Mouse (Mus musculus) 3134 (cell line): ENCODE data around the gene Wwtr1.

Experiments used
- DNase-seq: peaks from one replicate; pipeline ENCODE4 v3.0.0-alpha.2; 2011; ENCODE audit warnings: low spot score; ENCODE audit not compliant: insufficient read length; ENCODE audit errors: extremely low read depth

Gene Wwtr1

DNA sequence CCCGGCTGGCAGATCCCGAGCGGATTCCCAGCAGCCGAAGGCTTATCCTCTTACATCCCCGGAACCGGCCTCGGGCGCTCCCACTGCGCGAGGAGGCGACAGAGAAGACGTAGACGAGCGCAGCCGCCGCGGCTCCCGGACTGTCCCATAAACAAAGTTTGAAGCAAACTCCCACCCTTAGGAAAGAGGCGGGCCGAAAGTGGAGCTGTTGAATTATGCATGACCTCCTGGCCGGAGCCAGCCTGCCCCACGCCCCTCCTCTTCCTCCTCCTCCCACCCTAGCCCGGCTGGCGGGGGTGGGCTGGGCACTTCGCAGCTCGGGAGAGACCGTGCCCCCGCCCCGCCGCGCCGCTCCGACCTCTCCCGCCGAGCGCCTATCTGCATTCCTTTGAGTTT, at the start of gene Wwtr1:
Gene Wwtr1 (minus strand): TSS at position 251 of the 396 bp plus-strand sequence.
- peak; percentile 99 for DNase-seq

DNA sequence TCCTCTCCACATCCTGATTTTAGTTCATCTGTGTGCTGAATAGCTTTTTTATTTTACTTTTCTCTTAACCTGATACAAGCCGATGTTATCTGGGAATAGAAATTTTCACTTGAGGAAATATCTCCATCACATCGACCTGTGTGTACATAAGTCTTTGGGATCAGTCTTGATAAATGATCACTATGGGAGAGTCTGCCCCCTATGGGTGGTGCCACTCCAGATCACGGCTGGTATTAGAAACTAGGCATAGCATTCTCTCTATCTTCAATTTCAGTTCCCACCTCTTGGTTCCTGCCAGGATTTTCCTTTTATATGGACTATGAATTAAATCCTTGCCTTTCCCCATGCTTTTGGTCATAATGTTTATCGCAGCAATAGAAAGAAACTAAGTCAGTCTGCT, 44.0 kb upstream of the Wwtr1 start:
- no peak for DNase-seq

DNA sequence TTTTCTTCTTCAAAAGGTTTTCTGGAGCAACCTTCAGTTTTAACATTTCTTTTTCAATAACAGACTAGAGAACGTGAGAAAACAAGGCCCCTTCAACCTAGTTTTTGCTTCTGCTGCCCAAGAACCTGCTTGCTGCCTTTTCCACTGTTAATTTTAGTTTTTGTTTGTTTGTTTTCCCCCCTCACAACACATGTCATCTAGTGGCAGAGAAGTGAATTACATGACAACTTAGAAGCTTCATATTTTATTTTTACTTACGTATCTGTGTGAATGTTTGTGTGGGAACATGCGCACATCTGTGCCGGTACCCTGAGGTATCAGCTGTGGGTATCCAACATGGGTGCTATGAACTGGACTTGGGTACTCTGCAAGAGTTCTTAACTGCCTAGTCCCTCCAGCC, 39.9 kb upstream of the Wwtr1 start:
- no peak for DNase-seq

DNA sequence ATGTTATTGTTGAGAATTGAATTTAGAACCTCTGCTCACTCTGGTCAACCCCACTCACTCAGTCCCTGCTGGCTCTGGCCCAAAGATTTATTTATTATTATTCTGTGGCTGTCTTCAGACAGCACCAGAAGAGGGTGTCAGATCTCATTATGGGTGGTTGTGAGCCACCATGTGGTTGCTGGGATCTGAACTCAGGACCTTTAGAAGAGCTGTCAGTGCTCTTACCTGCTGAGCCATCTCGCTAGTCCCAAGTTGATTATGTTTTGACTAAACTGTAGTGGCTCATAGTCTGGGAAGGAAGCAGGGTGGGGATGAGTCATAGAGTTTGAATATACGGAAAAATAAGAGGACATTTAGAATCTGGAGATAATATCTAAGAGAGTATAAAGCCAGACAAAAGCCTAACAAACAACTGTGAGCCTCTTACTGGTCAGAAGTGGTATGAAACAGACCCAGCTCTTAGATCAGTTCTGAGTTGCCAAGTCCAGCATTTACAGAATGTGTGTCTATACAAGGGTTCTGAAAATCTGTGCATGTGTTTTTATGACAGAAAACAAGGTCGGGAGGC, 36.8 kb upstream of the Wwtr1 start:
- peak; percentile 21 for DNase-seq

DNA sequence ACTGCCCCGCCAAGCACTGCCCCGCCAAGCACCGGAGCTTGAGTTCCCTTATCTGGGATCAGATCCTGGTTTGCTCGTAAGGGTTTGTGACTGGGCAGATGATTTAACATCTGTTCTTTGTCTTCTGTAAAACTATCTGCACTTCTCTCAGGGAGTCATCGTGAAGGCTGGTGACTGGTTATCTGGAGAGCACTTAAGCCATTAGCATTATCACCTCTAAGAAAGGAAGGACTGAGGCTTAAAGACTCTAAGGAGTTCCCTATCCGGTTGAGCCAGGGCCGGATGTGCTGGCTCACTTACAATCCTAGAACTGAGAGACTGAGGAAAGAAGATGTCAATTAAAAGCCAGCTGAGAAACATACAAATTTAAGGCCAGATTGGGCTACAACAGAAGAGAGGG, 36.1 kb upstream of the Wwtr1 start:
- no peak for DNase-seq

DNA sequence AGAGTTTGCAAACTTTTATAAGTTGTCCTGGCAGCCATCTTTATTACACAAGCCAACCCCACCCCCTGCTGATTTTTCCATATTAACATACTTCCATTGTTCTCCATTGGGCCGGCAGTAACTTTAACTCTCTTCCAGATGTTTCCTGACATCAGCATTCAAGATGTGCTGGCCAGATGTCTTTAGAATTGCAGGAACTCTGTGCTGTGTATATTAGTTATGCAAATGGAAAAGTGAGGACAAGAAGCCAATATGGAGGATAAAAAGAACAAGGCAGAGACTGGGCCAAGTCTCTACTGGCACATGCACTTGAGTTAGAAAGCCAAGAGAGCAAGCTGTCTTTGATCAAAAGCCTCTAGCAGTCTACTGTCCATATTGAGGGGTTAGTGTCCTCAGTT, 28.9 kb upstream of the Wwtr1 start:
- DNase-seq: no peak

DNA sequence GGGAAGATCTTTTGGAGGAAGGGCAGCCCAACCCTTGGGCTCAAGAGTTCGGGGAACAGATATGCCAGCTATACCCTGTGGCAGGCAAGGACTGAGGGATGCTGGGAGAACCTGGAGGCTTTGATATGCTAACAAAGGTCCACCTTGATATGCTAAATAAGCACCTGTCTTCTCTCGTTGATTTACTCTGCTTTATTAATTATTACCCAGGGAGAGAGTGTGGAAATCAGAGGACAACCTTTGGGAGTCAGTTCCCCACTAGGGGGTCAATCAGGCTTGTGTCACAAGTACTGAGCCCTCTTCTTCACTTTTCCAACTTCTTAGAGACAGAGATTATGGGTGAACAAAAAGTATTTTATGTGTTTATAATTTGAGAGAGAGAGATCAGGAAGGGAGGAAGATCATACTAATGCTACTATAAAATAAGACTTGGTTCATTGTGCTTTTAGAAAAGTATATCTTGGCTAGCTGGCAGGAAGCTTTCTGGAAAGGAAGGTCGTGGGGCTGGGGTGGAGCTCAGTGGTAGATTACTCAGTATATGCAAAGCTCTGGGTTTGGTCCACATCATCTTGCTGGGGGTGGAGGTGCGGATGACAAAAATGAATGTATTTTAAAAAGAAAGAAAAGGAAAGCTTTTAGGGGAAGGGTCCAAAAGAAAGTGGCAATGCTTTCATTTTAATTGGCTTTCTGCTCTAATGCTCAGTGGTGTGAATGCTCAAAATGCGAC, 28.3 kb upstream of the Wwtr1 start:
- DNase-seq: no peak

DNA sequence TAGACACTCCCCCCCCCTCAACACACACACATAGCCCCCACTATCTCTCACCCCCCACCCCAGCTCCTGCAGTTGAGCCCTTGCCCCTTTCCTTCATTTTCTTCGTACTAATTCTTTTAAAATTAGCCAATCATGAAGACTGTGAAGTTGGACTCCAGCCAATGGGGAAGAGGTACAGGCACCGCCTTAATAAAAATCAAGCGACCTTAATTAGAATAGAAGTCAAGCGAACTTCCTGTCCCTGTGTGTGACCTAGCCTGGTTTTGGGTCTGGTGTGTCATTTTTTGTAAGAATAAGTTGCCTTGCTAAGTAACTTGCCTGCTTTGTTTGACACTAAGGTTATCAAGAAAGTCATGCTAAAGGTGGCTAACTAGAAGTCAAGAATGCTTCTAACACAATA, 26.9 kb upstream of the Wwtr1 start:
- no peak for DNase-seq

DNA sequence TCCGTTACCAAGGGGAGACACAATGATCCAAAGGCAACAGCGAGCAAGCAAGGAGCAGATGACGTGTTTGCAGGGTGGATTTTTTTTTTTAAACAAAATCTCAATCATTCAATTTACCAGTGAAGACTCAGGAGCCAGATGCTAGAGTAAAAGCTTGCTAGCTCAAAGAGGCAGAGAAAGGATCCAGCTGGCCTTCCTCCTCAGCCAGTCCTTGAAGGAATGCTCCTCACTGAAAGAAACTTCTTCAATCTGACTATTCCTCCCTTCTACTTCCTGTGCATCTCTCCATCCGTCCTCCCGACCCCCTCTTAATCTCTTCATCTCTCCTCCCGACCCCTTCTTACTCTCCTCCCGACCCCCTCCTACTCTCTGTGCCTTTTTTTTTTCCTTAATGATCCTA, 20.9 kb upstream of the Wwtr1 start:
- DNase-seq: no peak

DNA sequence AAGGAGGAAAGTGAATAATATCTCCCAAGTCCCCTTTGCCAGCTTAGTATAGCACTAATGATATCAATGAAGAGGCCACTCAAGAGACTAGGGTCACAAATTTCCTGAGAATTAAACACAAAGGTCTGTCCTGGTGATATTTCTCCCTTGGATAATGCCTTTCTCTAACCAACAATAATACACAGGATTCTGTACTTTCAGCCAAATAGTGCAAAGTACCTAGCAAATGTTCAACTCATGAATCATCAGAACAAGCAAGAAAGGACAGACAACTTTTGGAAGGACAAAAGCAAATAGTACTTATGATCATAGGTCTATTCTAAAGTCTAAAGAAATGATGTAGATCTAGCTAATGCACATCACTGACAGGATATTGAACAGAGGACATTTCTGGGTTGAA, 19.8 kb upstream of the Wwtr1 start:
- no peak for DNase-seq

DNA sequence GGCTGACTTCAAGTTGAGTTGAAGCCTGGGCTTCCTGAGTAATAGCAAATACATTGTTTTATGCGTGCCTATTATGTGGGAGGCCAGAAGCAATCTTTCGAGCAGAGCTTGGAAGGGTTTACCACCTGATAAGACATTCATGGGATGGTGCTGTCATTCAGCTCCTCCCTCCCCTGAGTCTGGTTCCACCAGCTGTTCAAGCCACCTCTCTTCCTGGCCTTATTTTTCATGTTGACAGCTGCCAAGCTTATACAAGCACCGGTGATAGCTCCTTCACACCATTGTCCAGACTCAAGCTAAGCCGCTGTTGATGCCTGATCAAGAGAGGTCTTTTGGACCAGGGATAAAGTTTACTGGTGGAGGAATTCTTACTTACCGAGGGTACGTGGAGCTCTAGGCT, 10.3 kb upstream of the Wwtr1 start:
- no peak for DNase-seq

DNA sequence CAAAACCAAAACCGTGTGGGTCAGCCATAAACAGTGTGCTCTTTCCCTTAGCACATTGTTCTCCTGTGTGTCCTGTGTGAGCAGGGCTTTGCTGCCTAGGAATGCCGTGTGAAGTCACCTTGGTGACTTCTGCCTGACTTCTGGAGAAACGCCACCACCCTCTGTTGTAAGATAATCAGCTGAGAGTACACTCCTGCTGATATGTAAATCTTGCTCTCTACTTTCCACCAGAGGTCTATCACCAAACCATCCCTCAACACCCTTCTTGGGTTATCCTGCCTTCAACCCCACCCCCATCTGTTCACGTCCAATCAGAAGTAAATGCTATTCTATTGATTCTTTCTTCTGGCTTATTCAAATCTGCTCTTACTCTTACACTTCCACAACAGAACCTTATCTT, 7.8 kb upstream of the Wwtr1 start:
- no peak for DNase-seq

DNA sequence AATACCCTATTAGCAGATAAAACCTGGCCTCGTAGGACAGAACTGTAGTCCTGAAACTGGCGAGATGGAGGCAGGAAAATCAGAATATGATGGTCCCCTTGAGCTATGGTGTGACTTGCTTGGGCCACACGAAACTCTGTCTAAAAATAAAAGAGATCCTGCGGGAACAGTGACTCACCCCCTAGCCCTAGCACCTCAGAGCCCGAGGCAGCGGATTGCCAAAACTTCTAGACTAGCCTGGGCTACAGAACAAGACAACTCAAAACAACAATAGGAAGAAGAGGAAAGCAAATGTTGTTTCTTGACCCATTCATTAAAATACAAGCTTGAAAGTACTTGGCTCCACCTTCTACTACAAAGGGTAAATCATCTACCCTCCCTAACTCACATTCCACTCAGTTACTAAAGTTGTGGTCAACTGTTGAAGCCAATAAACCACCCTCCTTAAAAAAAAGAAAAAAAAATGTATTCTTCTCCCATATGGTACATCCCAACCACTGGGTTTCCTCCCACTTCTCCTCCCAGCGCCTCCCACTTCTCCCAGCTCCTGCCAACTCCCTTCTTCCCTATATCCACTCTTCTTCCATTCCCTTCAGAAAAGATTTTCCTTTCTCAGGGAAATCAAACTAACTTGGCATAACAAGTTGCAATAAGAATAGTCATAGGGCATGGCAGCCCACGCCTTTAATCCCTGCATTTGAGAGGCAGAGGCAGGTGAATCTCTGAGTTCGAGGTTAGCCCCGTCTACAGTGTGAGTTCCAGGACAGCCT, 4.9 kb upstream of the Wwtr1 start:
- DNase-seq: peak; percentile 60

DNA sequence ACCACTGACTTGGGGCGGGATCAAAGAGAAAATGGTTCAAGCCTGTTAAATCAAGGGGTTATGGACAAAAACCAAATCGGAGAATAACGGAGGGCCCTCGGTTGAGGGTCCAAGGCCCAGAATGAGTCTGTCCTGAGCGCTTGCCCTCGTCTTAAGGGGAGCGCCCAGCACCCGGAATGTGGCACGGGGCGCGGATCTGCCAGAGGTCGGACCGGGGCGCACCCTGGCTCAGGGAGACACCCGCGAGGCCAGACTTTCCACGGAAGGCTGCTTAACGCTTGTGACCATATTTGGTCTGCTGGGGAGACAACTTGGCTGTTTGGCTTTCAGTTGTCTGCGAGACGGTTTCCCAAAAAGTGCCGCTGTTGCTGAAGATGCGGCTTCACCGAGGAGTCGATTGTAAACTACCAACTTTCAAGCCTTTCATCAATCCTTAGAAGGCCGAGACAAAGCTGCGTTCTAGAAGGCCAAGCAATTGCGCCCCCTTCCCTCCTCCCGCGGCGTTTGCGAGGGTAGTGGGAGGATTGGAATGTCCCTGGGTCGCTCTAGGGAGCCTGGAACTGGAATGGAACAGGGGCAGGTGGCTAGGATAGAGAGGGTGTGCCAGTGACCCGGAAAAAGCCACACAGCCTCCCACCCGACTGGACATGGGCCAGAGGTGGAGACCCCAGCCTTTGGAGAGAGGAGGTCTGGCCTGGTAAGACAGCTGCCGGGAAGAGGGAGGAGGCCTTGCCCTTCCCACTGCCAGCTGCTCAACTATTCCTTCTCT, 530 bp upstream of the Wwtr1 start:
- no peak for DNase-seq

DNA sequence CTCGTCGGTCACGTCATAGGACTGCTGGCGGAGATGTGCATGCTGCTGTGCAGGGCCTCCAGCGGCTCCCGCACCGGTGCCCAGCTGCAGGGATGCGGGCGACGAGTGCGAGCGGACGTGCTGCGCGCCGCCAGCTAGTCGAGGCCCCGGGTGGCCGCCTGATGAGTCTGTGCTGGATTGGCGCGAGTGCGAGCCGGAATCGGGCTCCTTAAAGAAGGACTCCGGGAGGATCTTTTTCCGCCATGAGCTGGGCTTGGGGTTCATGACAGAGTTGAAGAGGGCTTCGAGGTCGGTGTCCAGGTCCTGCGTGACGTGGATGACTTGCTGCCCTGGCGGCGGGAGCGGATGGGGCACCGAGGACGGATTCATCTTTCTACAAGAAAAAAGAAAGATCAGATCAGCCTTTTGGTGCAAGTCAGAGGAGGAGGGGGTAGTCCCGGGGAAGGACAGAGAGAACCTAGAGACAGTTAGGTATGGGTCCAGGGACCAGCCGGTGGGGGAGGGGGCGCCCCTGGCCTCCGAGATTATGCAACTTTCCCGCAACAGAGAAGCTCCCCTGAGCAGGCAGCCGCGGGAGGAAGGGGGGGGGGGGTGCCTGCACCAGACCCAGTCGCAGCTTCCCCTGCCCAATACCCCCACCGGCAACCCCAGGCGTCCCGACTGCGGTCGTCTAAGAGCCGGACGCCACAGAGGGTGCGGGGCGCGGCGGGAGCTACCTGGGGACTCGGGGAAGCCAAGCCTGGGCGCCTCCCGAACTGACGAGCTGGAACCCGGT, 638 bp downstream of the Wwtr1 start:
- DNase-seq: peak; percentile 83

DNA sequence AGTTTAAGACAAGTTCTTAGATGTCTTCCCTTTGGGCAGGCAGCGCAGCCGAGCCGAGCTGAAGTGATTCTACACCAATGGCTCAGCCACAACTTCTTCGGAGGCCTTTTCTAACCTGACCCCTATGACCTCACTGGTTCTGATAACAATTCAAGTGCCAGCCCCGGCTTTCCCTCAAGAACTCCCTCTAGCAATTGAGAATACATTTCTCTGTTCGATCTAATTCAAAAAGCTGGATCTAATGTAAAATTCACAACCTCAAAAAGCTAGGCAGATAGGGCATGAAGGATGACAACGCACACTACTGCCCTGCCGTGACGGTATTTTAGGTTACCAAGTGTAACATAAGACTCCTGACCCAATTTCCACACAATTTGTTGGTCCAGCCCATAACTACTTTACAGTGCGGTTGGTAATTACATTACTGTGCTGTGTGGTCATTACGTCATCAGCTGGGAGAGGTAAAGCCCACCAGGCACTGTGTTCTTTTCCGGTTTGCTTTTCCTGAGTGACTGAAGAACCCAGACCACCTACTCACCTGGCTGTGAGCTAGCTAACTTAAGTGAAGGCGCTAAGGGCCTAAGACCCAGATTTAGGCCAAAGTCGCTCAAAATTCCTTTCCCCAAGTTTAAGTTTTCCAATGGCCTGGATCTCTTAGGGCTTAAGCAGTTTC, 1.7 kb downstream of the Wwtr1 start:
- peak; percentile 30 for DNase-seq

DNA sequence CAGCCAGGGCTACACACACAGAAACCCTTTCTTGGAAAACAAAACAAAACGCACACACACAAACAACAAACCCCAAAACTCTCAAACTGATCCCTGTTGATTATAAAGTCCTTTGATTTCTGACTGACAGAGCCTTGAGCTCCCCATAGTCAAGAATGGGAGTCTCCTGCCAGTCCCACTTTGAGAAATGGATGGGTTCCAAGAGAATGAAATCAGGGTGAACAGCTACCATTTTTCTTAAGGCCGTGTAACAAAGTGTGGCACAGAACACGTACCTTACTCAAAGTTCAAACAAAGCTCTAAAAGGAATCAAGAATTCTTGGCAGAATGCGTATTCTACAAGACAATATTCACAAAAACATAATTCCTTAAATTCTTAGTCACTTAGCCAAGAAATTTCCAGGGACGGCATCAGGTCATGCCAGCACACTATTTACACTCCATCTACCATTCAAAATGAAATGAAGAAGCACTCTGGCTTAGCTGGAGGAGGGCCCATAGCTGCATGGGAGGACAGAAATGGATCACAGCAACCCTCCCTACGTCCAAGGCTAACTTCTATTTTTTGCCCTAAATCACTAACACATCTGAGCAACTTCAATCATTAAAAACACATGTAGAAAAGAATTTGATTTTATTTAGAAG, 3.3 kb downstream of the Wwtr1 start:
- DNase-seq: peak; percentile 19

DNA sequence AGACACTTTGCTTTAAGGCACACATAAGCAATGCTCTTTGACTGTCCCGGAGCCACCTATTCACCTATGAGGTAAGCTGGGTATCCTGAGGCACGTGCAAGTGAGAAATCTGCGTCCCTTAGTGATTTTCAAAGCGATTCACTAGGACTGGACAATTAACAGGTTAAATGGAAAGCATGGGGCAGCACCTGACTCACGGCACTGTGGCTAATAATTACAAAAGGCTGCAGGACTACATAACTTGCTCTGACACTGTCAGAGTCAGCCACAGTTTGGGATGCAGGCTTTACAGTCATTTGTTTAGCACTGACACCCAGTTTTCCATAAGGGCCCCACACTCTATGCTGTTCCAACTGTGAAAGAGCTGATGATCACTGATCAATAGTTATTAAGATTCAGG, 9.1 kb downstream of the Wwtr1 start:
- DNase-seq: no peak

DNA sequence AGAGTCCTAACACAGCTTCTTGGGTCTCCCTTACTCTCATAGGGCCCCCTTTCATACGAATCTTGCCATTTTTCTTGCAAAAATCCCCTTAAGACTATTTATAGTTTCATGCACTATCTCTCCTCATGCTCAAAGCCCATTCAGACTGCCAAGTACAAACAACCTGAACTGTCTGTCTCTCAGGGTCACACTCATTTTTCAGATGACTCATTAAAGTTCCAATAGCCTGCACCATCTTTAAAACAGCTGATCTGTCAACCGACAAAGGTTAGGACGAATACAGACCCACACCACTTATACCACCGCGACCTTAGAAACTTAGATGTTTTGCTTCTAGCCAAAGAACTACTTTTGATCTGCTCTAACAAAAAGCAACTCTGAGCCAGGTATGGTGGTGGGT, 12.1 kb downstream of the Wwtr1 start:
- DNase-seq: no peak
